Mouse (Mus musculus) gonadal fat pad, adult 2 months (tissue): ENCODE measurements around the gene Iba57. TPM values are rescaled to one million over a fixed set of nuclear protein-coding genes. Genes with fewer than 3 reads are reported as not detected.
"Not testable (repeated sequence)": the region's sequence is repeated elsewhere in the genome, so short reads cannot be mapped to it uniquely, and the experiment has no call there.

Experiments used
- DNase-seq: peaks from one replicate; pipeline ENCODE4 v3.0.0-alpha.2; 2012; ENCODE audit warnings: low read depth
- polyA plus RNA-seq: library from polyadenylated mRNA; depleted of rRNA; stranded (reverse); fragments of >200 nt; gene quantifications from 2 replicates; pipeline ENCODE4 v1.2.3, GENCODE M21; 2012; rRNA removed

Gene Iba57
- polyA plus RNA-seq, result 4.0 and 4.2 TPM in 2 replicates

DNA sequence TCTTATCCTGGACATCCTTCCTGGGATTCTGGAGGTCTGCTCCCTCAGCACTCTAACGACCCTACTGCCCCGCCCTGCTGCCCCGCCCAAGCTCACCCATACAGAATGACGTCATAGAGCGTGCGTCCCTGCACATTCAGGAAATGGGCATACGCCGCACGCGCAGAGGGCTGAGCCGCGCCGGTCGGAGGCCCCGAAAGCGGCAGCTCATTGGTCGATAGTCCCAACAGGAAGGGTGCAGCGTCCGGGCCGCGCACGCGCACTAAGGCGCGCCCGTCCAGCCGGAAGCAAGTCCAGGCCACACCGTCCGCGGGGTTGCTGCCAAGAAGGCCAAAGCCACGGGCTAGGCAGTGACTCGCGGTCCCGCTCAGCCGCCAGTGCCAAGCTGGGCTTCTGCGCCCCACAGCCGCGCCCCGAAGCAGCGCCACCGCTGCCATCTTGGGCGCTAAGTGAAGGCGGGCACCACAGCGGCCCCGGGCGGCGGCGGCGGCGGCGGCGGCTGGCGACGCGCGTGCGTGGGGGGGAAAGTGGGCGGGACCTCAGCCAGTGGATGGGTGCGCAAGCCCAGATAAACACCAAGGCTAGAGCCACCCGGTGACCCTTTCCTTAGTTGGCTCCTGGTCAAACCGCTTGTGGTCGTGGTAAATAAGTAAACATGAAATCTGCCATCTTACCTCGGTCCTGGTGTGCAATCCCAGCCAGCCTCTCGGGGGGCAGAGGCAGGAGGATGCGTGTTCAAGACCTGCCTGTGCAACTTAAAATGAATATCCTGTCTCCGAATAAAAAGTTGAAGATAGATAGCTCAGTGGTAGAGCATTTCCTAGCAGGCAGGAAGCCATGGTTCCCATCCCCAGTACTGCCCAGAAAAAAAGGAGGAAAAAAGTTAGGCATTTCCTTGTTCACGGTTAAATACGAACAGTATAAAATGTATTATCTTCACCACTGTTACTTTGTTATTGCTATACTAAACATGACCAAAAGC is at the start of gene Iba57:
Gene Iba57, minus strand, starts transcription at position 485 of the 982 bp plus-strand sequence.
- no peak for DNase-seq

DNA sequence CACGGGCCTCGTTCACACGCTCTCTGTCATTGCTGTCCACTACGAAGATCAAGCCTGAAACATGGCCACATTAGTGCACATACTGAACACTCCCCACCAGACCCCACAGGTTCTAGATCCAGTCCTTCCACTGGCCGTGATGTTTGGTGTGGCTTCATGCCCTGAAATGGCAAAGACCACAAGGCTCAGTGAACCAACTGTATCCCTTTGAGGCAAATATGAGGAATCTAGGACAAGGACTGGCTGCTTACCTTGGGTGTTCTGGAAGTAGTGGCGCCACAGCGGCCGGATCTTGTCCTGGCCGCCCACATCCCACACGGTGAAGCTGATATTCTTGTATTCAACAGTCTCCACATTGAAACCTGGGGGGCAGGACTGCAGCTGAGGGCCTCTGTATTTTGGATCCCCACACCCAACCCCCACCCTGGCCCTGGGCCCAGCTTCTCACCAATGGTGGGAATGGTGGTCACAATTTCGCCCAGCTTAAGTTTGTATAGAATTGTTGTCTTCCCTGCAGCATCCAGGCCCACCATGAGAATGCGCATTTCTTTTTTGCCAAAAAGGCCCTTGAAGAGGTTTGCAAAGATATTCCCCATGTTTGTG is 49.5 kb upstream of the Iba57 start:
- no peak for DNase-seq

DNA sequence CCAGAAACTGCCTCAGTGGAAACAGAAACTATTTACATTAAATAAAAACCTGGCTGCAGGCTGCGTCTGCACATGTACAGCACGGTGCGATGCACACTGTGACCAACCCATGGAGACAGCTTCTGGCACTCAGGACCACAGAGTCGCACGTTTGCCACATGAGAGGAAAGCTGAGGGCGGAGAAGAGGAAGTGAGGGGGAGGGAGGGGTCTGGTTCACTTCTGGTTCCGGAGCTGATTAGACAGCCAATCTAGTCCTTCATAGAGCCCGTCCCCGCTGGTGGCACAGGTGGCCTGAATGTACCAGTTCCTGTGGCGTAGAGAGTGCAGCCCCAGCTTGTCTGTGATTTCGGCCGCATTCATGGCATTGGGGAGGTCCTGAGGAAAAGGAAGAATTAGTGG is 48.8 kb upstream of the Iba57 start:
- DNase-seq, result not testable (repeated sequence)

DNA sequence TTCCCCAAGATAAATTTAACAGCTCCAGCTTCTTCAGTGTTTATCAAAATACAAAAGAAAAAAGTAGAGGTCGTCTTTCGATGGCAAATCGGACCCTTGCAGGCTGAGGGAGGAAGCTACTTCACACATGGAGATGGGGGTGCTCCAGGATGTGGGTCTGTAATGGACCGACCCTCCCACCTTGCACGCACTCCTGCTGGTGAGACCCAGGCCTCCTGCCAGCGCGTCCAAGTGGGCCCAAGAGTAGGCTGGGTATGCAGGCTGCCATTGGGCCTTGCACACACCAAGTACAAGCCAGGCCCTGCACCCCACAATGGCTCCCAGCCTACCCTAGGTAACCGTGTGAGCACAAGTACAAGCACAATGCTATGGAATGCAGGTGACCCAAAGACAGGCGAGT is 48.0 kb upstream of the Iba57 start:
- not testable (repeated sequence) for DNase-seq

DNA sequence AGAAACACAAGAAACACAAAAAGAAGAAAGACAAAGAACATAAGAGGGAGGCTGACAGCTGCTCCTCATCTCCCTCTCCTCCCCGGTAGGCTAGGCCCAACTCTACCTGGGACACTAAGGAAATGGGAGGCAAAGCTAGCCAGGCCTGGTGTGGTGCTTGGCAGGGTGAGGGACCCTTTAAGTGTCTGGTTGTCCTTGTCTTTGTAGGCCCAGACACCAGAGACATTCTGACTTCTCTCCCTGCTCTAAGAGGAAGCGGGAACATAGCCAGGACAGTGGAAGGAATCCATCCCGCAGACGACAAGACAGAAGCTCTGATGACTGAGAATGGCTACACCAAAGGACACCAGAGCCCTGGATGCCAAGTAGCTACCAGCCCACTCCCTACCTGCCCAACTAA is 46.5 kb upstream of the Iba57 start:
- no peak for DNase-seq

DNA sequence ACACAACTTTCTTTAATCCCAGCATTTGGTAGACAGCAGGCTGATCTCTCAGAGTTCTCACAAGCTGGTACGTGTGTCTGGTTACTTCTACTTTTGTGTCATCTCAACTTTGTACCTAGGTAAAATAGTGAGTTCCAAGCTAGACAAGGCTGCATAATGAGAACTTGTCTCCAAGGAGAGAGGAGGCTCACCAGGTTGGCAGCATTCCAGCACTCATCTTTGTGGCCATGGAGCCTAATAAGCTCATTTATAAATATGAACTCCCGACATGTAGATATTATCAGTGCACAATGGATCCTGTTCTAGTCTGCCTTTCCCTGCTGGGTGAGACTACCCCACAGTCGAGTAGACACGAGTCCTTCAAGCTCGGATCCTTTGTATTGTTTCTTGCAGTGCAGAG is 46.0 kb upstream of the Iba57 start:
- no peak for DNase-seq

DNA sequence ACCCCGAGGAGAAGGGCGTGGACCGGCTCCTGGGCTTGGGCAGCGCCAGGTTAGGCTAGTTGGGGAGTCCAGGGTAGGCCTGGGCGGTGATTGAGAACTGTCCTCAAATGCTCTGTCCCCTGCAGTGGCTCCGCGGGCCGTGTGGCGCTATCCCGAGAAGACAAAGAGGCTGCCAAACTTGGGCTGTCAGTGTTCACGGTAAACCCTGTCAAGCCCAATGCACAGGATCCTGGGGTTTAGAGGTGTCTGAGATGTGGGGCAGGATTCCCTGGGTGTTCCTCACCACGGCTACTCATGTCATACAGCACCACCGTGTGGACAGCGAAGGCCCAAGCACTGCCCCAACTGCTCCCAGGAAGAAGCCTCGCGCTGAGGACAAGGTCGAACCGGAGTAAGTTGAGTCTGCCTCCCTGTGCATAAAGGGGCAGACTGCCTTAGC is 45.5 kb upstream of the Iba57 start:
- no peak for DNase-seq

DNA sequence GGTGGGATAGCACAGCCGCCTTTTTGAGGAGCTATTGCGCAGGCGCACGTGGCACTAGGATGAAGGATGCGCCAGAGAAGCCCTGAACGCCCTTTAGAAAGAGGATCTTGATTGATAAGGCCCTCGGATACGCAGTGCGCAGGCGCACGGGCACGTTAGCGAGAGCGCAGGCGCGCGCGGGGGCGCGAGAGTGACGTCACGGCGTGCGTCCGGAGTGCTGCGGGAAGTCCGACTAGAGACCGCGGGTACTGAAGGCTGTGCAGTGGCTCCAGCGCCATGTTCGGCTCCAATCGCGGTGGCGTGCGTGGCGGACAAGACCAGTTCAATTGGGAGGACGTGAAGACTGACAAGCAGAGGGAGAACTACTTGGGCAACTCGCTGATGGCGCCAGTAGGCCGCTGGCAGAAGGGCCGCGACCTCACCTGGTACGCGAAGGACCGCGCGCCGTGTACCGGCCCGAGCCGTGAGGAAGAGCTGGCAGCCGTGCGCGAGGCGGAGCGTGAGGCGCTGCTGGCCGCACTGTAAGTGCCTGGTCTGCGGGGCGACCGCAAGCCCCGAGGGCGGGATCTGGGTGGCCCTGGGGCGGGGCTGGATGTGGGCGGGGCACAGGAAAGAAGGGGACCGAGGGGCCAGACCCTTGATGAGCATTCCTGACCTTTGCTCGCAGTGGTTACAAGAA is 44.8 kb upstream of the Iba57 start, which contains the start of gene 2310033P09Rik:
Gene 2310033P09Rik, plus strand, starts transcription at position 169 of the 679 bp plus-strand sequence.
- DNase-seq, result no peak

DNA sequence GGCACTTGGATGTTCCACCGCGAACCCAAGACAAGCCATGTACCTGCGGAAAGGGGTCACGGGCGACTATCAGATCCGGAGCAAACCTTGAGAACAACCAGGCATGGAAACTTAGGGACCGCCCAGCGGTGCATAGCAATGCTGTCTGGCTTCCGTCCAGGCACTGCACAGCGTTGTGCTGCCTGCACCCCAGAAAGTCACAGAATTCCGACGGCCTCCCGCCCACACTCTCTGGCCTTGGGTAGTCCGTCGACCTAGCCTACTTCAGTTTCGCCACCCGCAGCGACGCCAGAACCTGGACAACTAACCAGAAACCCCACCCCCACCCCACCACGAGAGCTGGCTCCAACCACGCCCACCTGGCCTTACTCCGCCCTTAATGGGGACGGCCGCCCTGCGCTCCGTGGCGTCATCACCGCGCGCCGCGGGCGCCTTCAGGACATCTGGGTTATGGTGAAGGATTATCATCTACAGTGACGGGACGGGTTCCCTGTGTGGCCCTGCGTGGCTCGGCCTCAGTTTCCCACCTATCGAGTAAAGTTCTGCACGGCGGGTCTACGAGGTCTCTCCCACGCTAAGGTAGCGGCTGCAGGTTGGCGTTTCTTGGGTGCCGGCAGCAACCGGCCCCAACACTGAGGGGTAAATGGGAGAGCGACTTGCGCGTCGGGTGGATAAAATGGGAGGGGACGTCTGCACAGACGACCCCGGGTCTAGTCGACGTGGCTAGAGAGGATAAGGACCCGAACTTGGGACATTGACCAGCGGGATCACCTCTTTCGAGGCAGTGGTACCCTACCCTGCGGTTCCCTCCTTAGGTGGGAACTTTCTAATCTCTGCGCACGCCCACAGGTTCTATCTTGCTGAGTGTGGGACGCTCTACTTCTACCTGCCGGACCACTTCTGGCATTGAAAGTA is 38.8 kb upstream of the Iba57 start, which contains the start of gene Mrpl55:
Gene Mrpl55, plus strand, starts transcription at position 406 of the 915 bp plus-strand sequence.
- DNase-seq, result no peak

DNA sequence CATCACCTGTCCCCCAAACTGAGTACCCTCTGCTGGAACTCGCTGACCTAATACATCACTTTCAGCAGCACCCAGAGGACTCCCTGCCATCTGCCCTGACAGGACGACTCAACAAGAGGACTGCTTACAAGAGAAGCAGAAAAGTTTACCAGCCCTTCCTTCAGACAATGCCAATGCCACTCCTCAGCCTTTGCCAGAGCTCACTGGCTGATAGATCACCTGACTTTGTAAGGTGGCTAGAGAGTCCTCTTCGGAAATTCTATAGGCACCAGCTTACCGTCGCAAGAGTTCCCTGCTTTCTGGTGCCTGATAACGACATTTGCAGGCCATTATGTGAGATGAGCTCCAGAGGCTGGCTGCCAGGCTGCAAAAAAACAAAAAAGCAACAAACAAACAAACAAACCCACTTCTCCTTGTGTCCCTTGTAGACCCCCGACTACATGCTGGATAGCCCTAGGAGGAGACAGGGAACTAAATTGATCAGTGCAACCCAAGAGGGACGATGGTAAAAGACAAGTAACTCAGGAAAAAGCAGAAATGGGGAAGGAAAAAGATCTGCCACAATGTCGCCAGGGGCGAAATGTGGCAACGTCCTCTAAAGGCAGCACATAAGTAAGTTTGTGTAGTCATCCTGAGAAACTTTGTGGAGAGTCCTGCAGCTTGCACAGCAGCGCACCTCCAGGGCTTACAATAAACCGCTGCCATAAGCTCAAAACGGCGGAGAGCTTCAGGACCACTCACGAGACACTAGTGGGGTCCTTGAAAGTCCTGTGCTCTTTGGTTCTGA is 37.9 kb upstream of the Iba57 start:
- DNase-seq, result no peak

DNA sequence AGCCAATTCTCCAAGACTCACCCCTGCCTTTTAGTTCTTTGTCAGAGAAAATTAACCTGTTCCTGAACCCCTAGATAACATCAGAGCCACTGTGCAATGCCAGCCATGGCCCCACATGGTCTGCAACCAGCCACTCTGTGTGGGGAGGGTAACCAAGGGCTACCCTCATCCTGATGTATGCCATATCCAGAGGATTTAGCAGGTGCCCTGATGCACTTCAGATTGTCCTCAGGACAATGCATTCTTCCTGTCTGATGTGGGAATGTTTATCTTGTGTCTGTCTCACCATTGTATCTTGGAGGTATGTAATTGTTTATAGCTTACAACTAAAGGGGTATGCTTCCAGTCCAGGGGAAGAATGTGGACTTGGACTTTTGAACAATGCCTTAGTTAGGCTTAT is 32.7 kb upstream of the Iba57 start:
- no peak for DNase-seq

DNA sequence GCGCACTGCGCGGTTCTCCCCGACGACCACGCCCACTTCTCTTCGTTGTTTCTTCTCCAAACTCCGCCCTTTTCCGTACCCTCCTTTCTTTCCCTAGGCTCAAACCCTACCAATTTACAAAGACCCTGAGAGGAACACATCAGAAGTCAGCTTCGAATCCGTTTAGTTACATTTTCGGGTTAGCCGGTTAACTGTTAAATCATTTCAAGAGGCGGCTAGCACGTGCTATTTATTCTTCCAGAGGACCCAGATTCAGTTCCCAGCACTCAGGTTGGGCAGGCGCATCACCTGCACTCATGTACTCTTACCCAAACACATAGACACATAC is 28.5 kb upstream of the Iba57 start, which contains the start of gene Guk1:
Gene Guk1, minus strand, starts transcription at position 154 of the 328 bp plus-strand sequence.
- no peak for DNase-seq

DNA sequence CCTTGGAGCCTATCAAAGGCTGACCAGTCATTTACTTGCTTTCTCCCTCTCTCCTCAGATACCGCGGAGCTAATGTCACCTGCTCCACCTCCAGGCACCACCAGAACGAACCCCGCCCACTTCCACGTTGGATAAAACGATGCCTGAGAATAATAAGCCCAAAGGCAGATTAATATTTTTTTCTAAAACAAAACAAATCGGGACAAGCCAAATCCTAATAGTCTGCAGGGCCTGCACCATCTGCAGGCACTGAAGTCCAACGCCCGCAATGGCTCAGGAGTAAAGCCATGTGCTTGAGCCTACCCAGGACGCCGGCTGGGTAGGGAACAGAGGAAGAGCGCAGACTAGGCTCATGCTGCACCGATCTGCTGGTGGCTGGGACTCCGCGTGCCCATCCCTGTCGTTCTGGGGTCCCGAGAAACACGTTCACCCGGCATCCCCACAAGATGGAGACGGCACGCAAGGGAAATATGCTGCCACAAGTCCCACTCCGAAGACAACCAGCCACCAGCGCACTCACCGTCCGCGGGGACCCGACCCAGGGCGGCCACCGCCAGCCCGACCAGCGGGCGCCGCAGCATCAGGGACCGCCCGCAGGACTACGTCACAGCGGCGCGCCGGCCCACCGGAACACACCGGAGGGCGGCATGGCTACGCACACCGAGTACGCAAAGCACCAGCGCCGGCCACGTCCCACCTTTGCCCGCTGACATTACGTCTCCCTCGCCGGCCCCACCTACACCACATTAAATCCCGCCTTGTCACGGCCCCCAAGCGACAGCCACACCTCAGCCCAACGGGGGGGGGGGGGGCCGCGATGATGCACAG is 27.9 kb upstream of the Iba57 start:
- DNase-seq, result no peak

DNA sequence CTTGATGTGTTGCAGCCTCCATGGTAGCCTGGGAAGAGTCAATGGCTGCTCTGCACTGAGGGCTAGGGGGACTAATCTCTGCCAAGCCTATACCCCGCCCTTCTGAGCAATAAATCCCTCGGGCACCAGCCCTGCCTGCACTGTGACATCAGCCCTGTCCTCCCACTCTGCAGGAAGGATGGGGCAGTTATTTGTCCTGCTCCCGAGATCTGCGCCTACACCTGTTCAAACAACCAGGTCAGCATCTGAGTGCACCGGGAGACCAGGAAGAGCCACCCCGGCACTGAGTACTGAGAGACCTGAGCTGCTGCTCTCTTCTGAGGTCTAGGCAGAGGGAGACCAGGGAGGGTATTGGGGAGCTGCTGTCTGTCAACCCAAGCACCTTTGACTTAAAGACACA is 24.2 kb upstream of the Iba57 start:
- no peak for DNase-seq

DNA sequence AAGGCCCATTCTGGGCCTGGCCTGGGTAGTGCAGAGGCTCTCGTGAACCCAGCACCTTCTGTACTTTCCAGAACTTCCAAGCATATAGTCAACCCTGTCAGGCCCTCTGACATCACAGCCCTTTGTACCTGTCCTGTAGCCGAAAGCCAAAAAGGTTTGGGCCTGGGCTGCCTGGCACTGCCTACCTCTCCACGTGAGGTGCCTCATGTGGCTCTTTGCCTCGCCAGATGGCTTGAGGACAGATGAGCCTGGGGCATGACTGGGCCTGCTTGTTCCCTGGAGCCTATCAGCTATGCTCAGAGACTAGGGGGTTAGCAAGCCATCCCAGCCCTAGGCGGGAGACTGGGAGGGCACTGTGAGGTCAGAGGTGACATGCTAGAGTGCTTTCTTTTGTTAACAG is 22.0 kb upstream of the Iba57 start:
- no peak for DNase-seq

DNA sequence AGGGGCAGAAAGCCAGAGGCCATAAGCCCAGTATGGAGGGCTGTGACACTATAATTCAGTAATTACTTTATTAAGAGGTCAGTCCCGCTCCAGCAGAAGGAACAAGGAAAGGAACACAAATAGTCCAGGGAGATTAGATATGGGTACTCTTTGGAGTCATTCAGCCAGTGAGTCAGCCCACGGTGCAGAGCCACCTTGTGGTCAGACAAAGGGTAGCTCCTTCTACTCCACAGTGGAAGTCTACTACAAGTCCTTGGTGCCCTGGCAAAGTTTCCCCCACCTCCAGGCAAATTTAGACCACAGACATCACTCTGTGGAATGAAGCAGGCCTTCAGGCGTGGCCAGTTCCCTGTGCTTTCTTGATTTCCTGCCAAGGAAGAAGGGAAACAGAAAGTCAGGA is 20.3 kb upstream of the Iba57 start:
- DNase-seq, result no peak

DNA sequence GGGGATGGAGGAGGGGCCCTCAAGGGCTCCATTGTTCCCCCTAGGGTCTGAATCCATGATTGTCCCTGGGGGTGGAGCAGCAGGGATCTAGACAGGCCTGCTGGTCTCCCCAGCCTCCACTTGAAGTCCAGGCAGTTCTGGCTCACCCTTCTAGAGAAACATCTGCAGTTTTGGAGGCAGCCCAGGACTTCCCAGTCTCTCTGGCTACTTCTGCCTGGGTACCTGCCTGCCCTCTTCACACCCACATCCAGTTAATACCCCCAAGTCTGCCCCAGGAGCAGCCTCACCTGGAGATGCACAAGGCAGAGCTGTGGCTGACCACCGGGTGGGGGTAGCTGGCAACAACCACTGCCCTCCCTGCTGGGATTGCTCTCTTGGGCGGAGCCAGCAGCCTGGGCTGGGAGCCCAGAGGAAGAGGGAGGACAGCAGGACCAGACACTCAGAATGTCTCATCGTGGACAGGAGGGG is 19.4 kb upstream of the Iba57 start, which contains the start of gene Gjc2:
Gene Gjc2, minus strand, starts transcription at position 350 of the 468 bp plus-strand sequence.
- no peak for DNase-seq

DNA sequence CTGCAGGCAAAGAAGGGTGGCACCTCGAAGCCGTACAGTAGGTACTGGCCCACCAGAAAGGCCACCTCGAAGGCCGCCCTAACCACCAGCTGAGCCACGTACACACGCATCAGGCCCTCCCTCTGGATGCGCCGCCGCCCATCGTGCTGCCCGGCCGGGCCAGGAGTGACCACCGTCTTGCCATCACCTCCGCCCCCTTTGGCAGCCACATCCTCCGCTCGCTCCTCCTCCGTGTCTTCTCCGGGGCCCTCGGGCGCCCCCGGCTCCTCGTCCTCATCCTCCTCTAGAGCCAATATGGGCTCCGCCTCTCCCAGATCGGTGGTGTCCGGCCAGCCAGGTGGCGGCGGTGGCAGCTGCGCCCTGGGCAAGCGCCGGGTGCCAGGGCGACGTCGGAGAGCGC is 13.4 kb upstream of the Iba57 start:
- DNase-seq, result no peak

DNA sequence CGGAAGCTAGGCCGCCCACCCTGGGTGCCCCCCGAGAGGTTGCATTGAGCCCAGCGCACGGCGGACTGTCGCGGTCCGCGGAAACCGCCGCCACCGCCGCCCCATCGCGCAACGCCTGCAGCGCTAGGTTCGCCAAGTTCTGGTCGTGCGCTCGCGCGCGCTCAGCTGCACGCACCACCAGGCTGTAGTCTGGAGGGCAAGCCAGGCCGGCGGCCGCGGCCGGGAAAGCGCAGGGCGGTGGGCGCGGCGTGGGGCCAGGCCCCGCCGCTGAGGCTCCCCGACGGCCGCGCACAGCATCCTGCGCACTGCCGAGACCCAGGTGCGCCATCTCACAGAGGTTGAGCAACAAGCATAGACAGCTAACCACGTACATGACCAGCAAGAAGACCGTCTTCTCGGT is 12.9 kb upstream of the Iba57 start:
- no peak for DNase-seq
